Mouse (Mus musculus): ENCODE data around the gene Pcca.

GRCm38 (mm10) chr14:122908075-122908474 is 374.0 kb downstream of the Pcca start:
- TF ChIP-seq POLR2A (IDR thresholded peaks at IDR 0.05; ENCODE audit: insufficient read length, low read depth) (no peak), MAX (IDR thresholded peaks at IDR 0.05; ENCODE audit: low read depth) (no peak), E2F4 (IDR thresholded peaks at IDR 0.05; ENCODE audit: insufficient read depth) (no peak)

Measured in myocyte (in vitro differentiated cells).